ENCODE assay signal across 17 mouse cellular contexts in genomic region chr1:89481154-89481553, GRCm38 (mm10). TPM values are rescaled to one million over a fixed set of nuclear protein-coding genes. Genes with fewer than 3 reads are reported as not detected.
A peak's percentile ranks its signal among the peaks of the same experiment; 100 is the strongest.
DNase-seq lines count a peak whose midpoint lies in the region; ATAC-seq and TF ChIP-seq lines count a peak whose summit lies in the region.
"Had no signal": no experiment of that assay in that cellular context is flagged by ENCODE, and none has a peak within 500 bp of the region (broad histone marks: within the 10 kb centered on the region; RNA-seq: fewer than 3 reads in every experiment).

No protein-coding gene starts in this region.

- TF ChIP-seq CTCF in kidney, adult 2 months (conservative IDR thresholded peaks at IDR 0.05; ENCODE audit: insufficient read depth, insufficient read length, low read depth, low read length) = no peak

- no peaks in the 10 kb centered on the region for H3K36me3 ChIP-seq in forebrain, embryonic 10.5 days (replicated peaks)
- H3K36me3 ChIP-seq in forebrain, embryonic 11.5 days (ENCODE audit: control insufficient read depth, insufficient read depth, low read length) = no peaks in the 10 kb centered on the region
- H3K36me3 ChIP-seq in kidney, adult 2 months (ENCODE audit: control insufficient read depth, insufficient read depth, low read length) = no peaks in the 10 kb centered on the region
- H3K36me3 ChIP-seq: hindbrain, embryonic 12.5 days; liver, embryonic 13.5 days had no signal

- no peak overlapping the region for H3K4me3 ChIP-seq in forebrain, embryonic 10.5 days
- H3K4me3 ChIP-seq in forebrain, embryonic 11.5 days (ENCODE audit: low read depth, low read length) = no peak overlapping the region
- H3K4me3 ChIP-seq in kidney, adult 2 months (ENCODE audit: insufficient read depth, low read depth, low read length) = no peak overlapping the region
- H3K4me3 ChIP-seq: hindbrain, embryonic 12.5 days; liver, embryonic 13.5 days had no signal

- H3K4me2 ChIP-seq in forebrain, embryonic 11.5 days (ENCODE audit: low read depth, low read length, severe bottlenecking) = no peak overlapping the region
- H3K4me2 ChIP-seq: heart, embryonic 11.5 days; hindbrain, embryonic 12.5 days; liver, embryonic 13.5 days had no signal

- no peaks in the 10 kb centered on the region for H3K27me3 ChIP-seq in forebrain, embryonic 10.5 days (ENCODE audit: poor library complexity, severe bottlenecking)
- H3K27me3 ChIP-seq in forebrain, embryonic 11.5 days (ENCODE audit: control insufficient read depth, insufficient read depth, low read length) = no peaks in the 10 kb centered on the region
- no peaks in the 10 kb centered on the region for H3K27me3 ChIP-seq in kidney, adult 2 months (replicated peaks; ENCODE audit: control insufficient read depth, insufficient read depth, low read length)
- H3K27me3 ChIP-seq: CH12.LX; hindbrain, embryonic 12.5 days; liver, embryonic 13.5 days; Patski had no signal

- no peak overlapping the region for H3K9ac ChIP-seq in forebrain, embryonic 11.5 days (ENCODE audit: low read length)
- H3K9ac ChIP-seq: forebrain, postnatal 0 days; hindbrain, embryonic 12.5 days; liver, embryonic 13.5 days had no signal

- 81% methylated on average over 9 of the region's 9 CpGs for WGBS in forebrain, embryonic 10.5 days
- 78% methylated on average over 9 of the region's 9 CpGs for WGBS in forebrain, embryonic 11.5 days
- WGBS in kidney, adult 2 months = 46% methylated on average over 9 of the region's 9 CpGs

- no peaks in the 10 kb centered on the region for H3K9me3 ChIP-seq in forebrain, embryonic 10.5 days
- no peaks in the 10 kb centered on the region for H3K9me3 ChIP-seq in forebrain, embryonic 11.5 days (ENCODE audit: control insufficient read depth, low read length)
- H3K9me3 ChIP-seq: hindbrain, embryonic 12.5 days; liver, embryonic 13.5 days had no signal

- no peak for TF ChIP-seq POLR2A in kidney, adult 2 months (IDR thresholded peaks at IDR 0.05; ENCODE audit: low read depth, low read length)

- no peak for ATAC-seq in forebrain, embryonic 11.5 days (replicated peaks; ENCODE audit: low FRiP score)
- ATAC-seq: forebrain, postnatal 0 days; Patski had no signal

- DNase-seq in forebrain, embryonic 10.5 days (ENCODE audit: extremely low spot score, low spot score) = no peak
- no peak for DNase-seq in forebrain, embryonic 11.5 days (ENCODE audit: low spot score)
- peak; percentile 95 for DNase-seq in kidney, adult 2 months
- DNase-seq in kidney, postnatal 36 days = peak; percentile 92
- DNase-seq in lung, postnatal 4 days = peak; percentile 67 to 82
- no peak for DNase-seq in spleen, postnatal 14 days (ENCODE audit: low spot score in 2 of 2)
- no peak for DNase-seq in adrenal gland, adult 18-20 months (ENCODE audit: low spot score in 2 of 2)
- DNase-seq in adrenal gland, postnatal 4 days (ENCODE audit: low spot score in 2 of 2) = no peak
- DNase-seq: cerebellum, adult 9-10 months; forebrain, postnatal 0 days; gastrocnemius, postnatal 25 days; liver, embryonic 13.5 days; right cerebral cortex, postnatal 4 days had no signal

- peaks cover 73% of the 10 kb centered on the region for H3K4me1 ChIP-seq in forebrain, embryonic 10.5 days
- H3K4me1 ChIP-seq in forebrain, embryonic 11.5 days (replicated peaks; ENCODE audit: control insufficient read depth, insufficient read depth, low read length) = peaks cover 24% of the 10 kb centered on the region
- H3K4me1 ChIP-seq in kidney, adult 2 months (ENCODE audit: control insufficient read depth, insufficient read depth, low read length) = peaks cover 42% of the 10 kb centered on the region

- peak overlapping the region; percentile 40; the same call in 1 of the 2 replicates for H3K27ac ChIP-seq in forebrain, embryonic 10.5 days
- H3K27ac ChIP-seq in forebrain, embryonic 11.5 days (ENCODE audit: low read depth, low read length) = no peak overlapping the region
- H3K27ac ChIP-seq in kidney, adult 2 months (ENCODE audit: insufficient read depth, low read depth, low read length) = peak overlapping the region; percentile 80
- H3K27ac ChIP-seq: hindbrain, embryonic 12.5 days; liver, embryonic 13.5 days had no signal

RNA-seq across cellular contexts. Expression of gene Agap1, which starts 26.5 kb away (rescaled TPM):
- 14.3 and 14.7 TPM in 2 replicates for polyA plus RNA-seq in forebrain, embryonic 10.5 days (2016; fragmentation: Nextera tagmentation; extraction: Ambion mirVana)
- polyA plus RNA-seq in forebrain, embryonic 11.5 days (2014; fragmentation: Nextera tagmentation; extraction: Ambion mirVana) = 35.2 and 36.1 TPM in 2 replicates
- polyA plus RNA-seq in kidney, adult 2 months (2012; rRNA removed) = 29.3 and 31.6 TPM in 2 replicates
- 10 to 100 TPM; 44.7 to 59.1 TPM for total RNA-seq in adrenal gland, adult 18-20 months (2021)
- 10 to 100 TPM; 85.5 to 97.5 TPM for total RNA-seq in adrenal gland, postnatal 4 days (2021)
- total RNA-seq: CH12.LX had no signal

Comparison
In these comparisons a context has a peak if more than half of its experiments do, and no peak if none do; other contexts are left out.
1. DNase-seq: peak in kidney, adult 2 months (single experiment), kidney, postnatal 36 days (2 of 2) and lung, postnatal 4 days (2 of 2); none in forebrain, embryonic 10.5 days (single experiment), forebrain, embryonic 11.5 days (single experiment), spleen, postnatal 14 days (0 of 2), adrenal gland, adult 18-20 months (0 of 2) and adrenal gland, postnatal 4 days (0 of 2).